Mouse (Mus musculus) left cerebral cortex, postnatal 14 days (tissue): ENCODE measurements around the gene Prkce. TPM values are rescaled to one million over a fixed set of nuclear protein-coding genes. Genes with fewer than 3 reads are reported as not detected.

Experiments used
- DNase-seq, 2 experiments: peaks; one replicate each; pipeline ENCODE4 v3.0.0; 2021 to 2022; ENCODE audit warnings: low spot score in 2 of 2, mixed read lengths in 1 of 2
- intact Hi-C: fragments of 180-260 bp; cut with DNase I; formaldehyde crosslinking; loops from one replicate; pipeline ENCODE4 v1.15.1; 2025
- total RNA-seq, 2 experiments: library from RNA; stranded (reverse); gene quantifications; 2 replicates each; pipeline ENCODE4 v1.2.3; 2021

Gene Prkce
- total RNA-seq, 2 experiments from 2014 or later, result 248 to 271 TPM

DNA sequence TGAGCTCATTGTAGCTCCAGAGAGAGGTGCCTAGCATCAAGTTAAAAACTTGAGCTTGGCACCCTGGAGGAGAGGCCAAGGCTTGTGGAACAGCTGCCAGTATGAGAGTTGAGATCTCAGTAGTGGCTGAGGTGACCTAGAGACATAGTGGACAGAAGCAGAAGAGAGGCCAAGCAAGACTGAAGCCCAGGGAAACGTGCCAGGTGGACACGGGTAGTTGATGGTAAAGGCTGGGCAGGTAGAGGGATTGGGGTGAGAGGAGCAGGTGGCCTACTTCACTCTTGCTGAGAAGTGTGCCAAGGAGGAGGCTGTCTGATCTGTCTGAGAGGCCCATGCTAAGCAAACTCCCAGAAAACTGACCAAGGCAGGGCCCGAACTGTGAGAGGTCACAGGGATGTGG lies 44.6 kb downstream of the Prkce start:
- DNase-seq, result no peak

DNA sequence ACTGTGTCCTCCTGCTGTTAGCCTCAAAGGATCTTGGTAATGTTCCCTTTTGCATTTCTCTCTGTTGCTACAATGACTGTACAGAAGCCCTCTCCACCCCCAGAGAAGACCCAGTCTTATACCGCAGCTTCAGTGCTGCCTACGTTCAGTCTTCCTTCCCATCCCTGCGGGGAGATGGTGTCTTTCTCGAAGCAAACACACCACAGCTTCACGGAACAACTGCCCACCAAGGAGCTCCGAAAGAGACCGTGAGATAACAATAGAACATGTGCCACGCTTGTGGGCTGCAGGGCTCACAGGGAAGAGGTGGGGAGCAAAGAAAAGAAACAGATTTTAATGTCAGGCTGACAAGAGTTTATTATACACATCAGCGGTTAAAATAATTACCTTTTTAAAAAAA lies 46.7 kb downstream of the Prkce start:
- intact Hi-C loops, result no loop called here

More for the DNA sequence above, 44.6 kb downstream of the Prkce start:
- intact Hi-C loops, result no loop called here

DNA sequence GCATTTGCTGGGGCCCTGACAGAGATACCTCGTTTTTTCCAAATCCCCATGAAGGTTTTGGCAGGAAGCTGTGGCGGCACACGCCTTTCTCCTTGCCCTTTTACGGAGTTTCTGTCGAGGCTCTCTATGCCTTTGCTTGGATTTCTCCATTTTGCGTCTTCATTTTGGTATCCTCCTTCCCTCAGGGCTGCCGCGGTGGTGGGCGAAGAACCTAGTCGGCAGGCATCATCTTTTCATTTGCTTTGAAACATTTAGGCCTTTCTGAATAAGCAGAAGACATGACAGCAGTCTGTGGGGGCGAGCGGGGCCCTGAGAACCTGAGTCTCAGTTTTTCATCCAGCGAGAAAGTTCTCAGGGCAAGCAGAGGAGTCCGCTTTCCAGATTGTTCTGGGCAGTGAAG lies 47.2 kb downstream of the Prkce start:
- intact Hi-C loops, result no loop called here
- DNase-seq, result peak; percentile 46 to 51

More for the DNA sequence above, 46.7 kb downstream of the Prkce start:
- DNase-seq, result peak; percentile 67 to 75

DNA sequence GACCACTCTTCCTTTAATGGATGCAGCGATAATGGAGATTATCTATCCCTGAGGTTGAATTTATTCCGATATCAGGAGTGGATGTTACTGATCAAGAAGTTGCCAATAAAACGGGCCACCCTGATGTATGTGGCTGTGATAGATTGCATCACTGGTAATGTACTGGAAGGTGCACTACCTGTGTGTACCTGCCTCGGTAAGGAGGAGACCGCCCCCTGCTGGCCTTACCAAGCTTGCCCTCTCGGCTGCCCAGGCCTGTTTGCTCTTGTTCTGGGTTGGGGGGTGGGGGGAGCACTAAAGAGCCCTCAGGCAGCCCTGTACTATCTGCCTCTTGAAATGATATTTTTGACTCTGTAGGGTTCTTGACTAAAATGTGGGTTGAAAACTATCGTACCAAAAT lies 48.2 kb downstream of the Prkce start:
- DNase-seq, result no peak
- intact Hi-C loops, result no loop called here

- DNase-seq, result no peak
- intact Hi-C loops, result no loop called here
Measured at GRCm38 (mm10) chr17:86217468-86217867, 49.9 kb downstream of the Prkce start.

DNA sequence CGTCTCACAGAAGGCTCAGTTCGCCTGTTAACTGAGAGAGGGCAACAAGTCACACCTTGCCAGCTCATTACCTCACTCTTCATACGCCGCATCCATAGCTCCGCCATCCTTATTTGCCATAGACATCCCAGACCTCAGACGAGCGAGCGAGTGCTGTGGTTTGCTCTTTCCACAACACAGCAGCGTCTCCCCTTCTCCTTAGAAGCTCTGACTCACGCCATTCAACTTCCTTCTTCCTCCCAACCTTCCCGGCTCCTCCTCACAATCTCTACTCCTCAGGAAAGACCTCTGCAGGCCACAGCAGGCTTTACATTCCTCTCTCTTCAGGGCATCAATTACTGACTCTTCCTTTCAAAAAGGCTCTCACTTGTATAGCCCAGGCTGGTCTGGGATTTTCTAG lies 51.0 kb downstream of the Prkce start:
- intact Hi-C loops, result no loop called here
- DNase-seq, result no peak

DNA sequence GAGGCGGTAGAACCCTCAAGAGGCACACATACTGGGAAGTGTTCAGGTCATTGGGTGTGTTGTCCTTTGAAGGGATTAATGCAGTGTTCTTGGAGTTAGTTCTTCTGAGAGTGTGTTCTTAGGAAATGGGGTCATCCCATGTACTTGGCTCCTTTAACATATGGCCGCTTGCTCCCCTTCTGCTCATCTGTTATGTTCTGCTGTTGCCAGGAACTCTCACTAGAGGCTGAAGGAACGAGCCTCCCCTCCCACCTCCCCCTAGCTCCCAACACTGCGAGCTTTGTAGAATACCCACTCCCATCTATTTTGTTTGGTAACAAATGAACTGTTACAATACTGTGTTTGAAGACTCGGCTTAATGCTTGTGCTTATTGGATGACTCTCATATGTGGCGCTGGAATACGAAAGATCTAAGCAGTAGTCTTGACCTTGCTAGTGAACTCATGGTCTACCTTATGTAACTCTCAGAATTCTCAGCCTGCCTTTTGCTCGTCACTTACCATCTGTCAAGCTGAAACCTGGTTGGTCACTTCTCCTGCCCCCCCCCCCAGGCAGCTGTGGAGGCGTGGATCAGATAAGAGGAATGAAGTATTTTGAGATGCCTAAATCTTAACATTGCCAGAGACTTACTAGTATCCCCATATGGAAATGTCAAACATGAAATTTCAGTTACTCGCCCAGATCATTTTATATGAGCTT lies 58.1 kb downstream of the Prkce start:
- intact Hi-C loops, result no loop called here
- no peak for DNase-seq

- DNase-seq, result no peak
- intact Hi-C loops, result no loop called here
Measured at GRCm38 (mm10) chr17:86226198-86226597, 58.6 kb downstream of the Prkce start.

DNA sequence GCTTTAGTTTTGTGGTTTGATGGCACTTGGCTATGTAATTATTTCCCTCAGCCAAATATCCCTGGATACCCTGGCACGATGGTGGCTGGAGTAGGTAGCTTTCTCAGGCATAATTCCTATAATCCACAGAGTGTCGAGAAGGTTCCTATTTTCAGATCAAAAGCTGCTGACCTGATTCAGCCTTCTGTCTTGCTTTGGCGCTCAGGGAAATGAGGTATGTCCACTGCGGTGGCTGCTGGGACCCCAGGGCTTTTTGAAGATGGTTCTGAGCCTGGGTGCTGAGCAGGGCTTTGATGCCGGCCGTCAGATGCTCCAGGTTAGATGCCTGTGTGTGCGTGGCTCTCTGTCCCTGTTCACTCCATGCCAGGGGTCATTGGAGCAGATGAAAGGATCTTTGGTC lies 59.0 kb downstream of the Prkce start:
- intact Hi-C loops, result no loop called here
- DNase-seq, result no peak

DNA sequence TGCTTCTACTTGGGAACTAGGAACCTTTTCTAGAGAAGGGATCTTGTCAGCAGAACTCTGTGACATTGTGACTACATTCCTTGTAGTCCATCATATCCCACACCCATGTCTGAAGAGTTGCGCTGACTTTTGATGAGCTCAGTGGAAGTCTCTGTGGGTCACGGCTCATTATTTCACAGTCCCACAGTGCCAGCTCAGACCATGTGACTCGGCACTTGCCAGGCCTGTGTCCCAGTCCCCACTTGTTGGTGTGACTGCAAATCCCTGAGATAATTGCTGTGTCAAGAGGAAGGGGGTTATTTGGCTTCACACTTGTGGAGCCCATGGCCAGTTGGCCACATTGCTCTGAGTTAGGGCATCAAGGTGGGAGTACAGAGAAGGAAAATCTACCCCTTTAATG lies 59.8 kb downstream of the Prkce start:
- DNase-seq, result no peak
- intact Hi-C loops, result no loop called here

- peak; percentile 65 to 69 for DNase-seq
Measured at GRCm38 (mm10) chr17:86228850-86229249, 61.3 kb downstream of the Prkce start.

DNA sequence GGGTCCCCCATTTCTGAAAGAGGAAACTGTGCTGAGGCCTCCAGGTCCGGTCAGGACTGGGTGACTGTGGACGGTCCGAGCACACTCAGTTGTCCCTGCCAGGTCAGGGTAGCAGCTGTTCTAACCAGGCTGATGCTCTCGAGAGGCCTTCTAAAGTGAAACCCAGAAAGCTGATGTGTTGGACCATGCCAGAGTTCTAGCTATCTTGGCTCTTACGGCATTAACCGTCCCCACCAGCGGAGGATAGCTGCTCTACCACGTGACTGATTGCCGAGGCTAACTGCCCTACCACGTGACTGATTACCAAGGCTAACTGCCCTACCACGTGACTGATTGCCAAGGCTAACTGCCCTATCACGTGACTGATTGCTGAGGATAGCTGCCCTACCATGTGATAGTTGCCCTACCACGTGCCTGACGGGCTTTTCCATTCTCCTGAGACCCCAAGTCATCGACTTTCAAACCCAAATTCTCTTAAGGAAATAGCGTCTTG lies 62.6 kb downstream of the Prkce start:
- no peak for DNase-seq
- intact Hi-C loops, result no loop called here

More at GRCm38 (mm10) chr17:86228850-86229249, 61.3 kb downstream of the Prkce start:
- intact Hi-C loops, result no loop called here

DNA sequence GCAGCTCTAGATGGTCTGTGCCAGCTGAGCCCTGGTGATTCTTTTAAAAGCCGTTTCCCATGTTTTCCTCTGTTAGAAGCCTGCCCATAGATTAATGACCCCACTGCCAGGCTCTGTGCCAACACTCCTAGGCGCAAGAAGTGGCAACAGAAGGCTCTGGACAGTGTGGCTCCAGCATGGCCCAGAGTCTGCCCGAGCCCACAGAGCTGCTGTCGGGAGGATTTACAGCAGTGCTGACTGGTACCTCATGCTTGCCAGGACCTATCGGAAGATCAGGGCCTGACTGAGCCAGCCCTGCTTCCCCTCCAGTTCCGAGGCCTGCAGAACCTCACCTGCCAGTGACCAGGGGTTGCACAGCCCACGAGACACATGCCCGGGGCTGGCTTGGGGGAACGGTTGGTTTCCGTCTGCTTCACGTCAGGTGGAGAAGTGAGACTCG lies 64.2 kb downstream of the Prkce start:
- intact Hi-C loops, result no loop called here
- DNase-seq, result no peak

DNA sequence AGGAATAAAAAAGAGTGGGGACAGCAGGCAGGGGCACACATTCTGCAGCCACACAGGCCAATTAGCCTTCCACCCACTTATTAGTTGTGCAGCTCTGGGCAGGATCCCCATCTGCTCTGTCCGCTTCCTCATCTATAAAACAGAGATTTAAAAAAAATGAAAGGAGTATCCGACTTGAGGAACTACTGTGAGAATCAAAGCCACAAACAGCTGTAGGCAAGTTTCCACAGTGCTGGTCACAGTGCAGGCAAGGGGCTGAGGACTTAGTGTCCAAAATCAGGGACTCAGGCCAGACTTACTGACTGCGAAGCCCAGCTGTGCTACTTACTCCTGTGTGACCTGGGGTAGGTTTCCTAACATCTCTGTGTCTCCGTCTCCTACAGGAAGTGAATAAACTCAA lies 64.7 kb downstream of the Prkce start:
- intact Hi-C loops, result no loop called here
- no peak for DNase-seq

GRCm38 (mm10) chr17:86234587-86235150 lies 67.1 kb downstream of the Prkce start:
- DNase-seq, result no peak
- intact Hi-C loops, result loop anchor here (5.0 kb wide), 1 partner anchor 67 kb away; the partner anchor contains the start of gene Prkce

DNA sequence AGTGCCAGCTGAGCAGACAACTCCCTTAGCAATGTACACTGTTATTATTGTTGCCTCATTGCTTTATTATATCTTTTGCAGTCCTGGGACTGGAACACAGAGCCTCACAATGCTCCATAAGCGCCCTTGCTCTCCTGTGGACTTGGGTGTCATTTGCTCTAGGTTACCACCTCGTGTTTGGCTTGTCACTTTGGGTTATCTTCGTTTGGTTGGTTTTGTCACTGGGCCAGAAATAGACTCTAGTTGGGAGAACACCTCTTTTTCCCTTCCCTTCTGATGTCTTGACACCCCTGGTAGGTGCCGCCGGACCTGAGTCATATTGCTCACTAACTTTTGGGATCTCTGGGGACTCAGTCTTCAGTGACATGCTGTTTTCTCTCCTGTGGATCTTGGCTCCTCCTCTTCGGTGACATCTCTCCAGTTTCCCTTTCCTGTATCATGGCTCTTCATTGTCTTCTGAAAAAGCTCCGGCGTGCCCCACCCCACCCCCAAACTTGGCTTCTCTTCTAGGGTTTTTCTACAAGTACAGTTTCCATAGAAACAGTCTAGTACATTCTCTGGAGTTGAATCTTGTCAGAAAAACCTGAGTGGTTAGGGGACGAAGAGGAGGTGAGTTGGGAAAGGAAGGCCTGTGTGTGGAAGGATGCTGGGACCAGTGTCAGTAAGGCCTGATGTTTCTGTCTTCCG lies 68.6 kb downstream of the Prkce start:
- intact Hi-C loops, result loop anchor here (5.0 kb wide), 1 partner anchor 69 kb away; the partner anchor contains the start of gene Prkce
- peak; percentile 51 to 68 for DNase-seq

GRCm38 (mm10) chr17:86236861-86237763 lies 69.5 kb downstream of the Prkce start:
- no peak for DNase-seq
- intact Hi-C loops, result loop anchor here (5.0 kb wide), 1 partner anchor 70 kb away; the partner anchor contains the start of gene Prkce

- intact Hi-C loops, result no loop called here
- DNase-seq, result no peak
Measured at GRCm38 (mm10) chr17:86242291-86242690, 74.7 kb downstream of the Prkce start.

- intact Hi-C loops, result no loop called here
- DNase-seq, result no peak
Measured at GRCm38 (mm10) chr17:86243109-86243527, 75.5 kb downstream of the Prkce start.
